Mouse (Mus musculus): ENCODE results near the gene Sowahd. TPM values are rescaled to one million over a fixed set of nuclear protein-coding genes. Genes with fewer than 3 reads are reported as not detected.

Sowahd gene
- total RNA-seq (2023): not detected in 4 replicates

GRCm38 (mm10) chrX:37048066-37048889 is at the start of gene Sowahd:
Sowahd (plus strand) TSS chrX:37048845.

GRCm38 (mm10) chrX:37084927-37085660 is 36.4 kb downstream of the Sowahd start, which contains the start of gene Rpl39:
Rpl39 (minus strand) TSS chrX:37085402.

Other genes with a start within 250 kb of the Sowahd start
- gene Ube2a, start 174.9 kb upstream of the Sowahd start, total RNA-seq (2023): 69.3 to 88.1 TPM (median 80.3 TPM) in 4 replicates
- 41.7 to 50.5 TPM (median 45.1 TPM) in 4 replicates for gene C330007P06Rik, start 174.7 kb upstream of the Sowahd start, total RNA-seq (2023)
- gene Nkrf, start 145.9 kb upstream of the Sowahd start, total RNA-seq (2023): 11.3 to 14.4 TPM (median 13.4 TPM) in 4 replicates
- gene Sept6, start 57.1 kb upstream of the Sowahd start, total RNA-seq (2023): 99.3 to 110 TPM (median 108 TPM) in 4 replicates
- 1,288 to 1,425 TPM (median 1,387 TPM) in 4 replicates for gene Rpl39, start 36.6 kb downstream of the Sowahd start, total RNA-seq (2023)
- 43.7 to 54.3 TPM (median 49.9 TPM) in 4 replicates for gene Upf3b, start 61.5 kb downstream of the Sowahd start, total RNA-seq (2023)
- gene Nkap, start 78.0 kb downstream of the Sowahd start, total RNA-seq (2023): 14.2 to 18.0 TPM (median 16.2 TPM) in 4 replicates
- not detected in 4 replicates for gene Akap14, start 120.0 kb downstream of the Sowahd start, total RNA-seq (2023)
- 73.3 to 99.4 TPM (median 92.4 TPM) in 4 replicates for gene Ndufa1, start 142.3 kb downstream of the Sowahd start, total RNA-seq (2023)
- gene Rnf113a1, start 142.4 kb downstream of the Sowahd start, total RNA-seq (2023): 1.8 to 2.2 TPM (median 2.0 TPM) in 4 replicates
- not detected in 4 replicates for gene Gm9, start 162.2 kb downstream of the Sowahd start, total RNA-seq (2023)
- not detected in 4 replicates for gene Rhox1, start 173.4 kb downstream of the Sowahd start, total RNA-seq (2023)
- gene Rhox2a, start 196.1 kb downstream of the Sowahd start, total RNA-seq (2023): not detected in 4 replicates
- gene Rhox3a, start 201.1 kb downstream of the Sowahd start, total RNA-seq (2023): not detected in 4 replicates
- not detected in 4 replicates for gene Rhox4a, start 216.5 kb downstream of the Sowahd start, total RNA-seq (2023)

All from B cell, adult 62 days (primary cell).